Mouse (Mus musculus): ENCODE measurements around the gene Igf1r. TPM values are rescaled to one million over a fixed set of nuclear protein-coding genes. Genes with fewer than 3 reads are reported as not detected.

Igf1r gene
- 10 to 100 TPM; 53.5 to 58.5 TPM for total RNA-seq (2021)

- DNase-seq = peak; percentile 73
Observed at GRCm38 (mm10) chr7:67952777-67953700, at the start of gene Igf1r. Gene Igf1r, plus strand, starts transcription at chr7:67952827.

GRCm38 (mm10) chr7:67906358-67906757 lies 46.3 kb upstream of the Igf1r start:
- DNase-seq = no peak

- peak; percentile 48 for DNase-seq
Observed at GRCm38 (mm10) chr7:67907786-67908400, 44.7 kb upstream of the Igf1r start.

GRCm38 (mm10) chr7:67910528-67910927 lies 42.1 kb upstream of the Igf1r start:
- DNase-seq = peak; percentile 45

GRCm38 (mm10) chr7:67910947-67911346 lies 41.7 kb upstream of the Igf1r start:
- DNase-seq = no peak

- no peak for DNase-seq
Observed at GRCm38 (mm10) chr7:67911841-67912240, 40.8 kb upstream of the Igf1r start.

- no peak for DNase-seq
Observed at GRCm38 (mm10) chr7:67916960-67917359, 35.7 kb upstream of the Igf1r start.

GRCm38 (mm10) chr7:67917753-67918152 lies 34.9 kb upstream of the Igf1r start:
- no peak for DNase-seq

GRCm38 (mm10) chr7:67919467-67919866 lies 33.2 kb upstream of the Igf1r start:
- no peak for DNase-seq

GRCm38 (mm10) chr7:67924215-67924614 lies 28.4 kb upstream of the Igf1r start:
- no peak for DNase-seq

GRCm38 (mm10) chr7:67930132-67930531 lies 22.5 kb upstream of the Igf1r start:
- DNase-seq = no peak

- no peak for DNase-seq
Observed at GRCm38 (mm10) chr7:67936801-67937200, 15.8 kb upstream of the Igf1r start.

- no peak for DNase-seq
Observed at GRCm38 (mm10) chr7:67943805-67944204, 8.8 kb upstream of the Igf1r start.

- no peak for DNase-seq
Observed at GRCm38 (mm10) chr7:67946901-67947300, 5.7 kb upstream of the Igf1r start.

GRCm38 (mm10) chr7:67950346-67950814 lies 2.2 kb upstream of the Igf1r start:
- no peak for DNase-seq

- DNase-seq = peak; percentile 92
Observed at GRCm38 (mm10) chr7:67950815-67951531, 1.7 kb upstream of the Igf1r start.

GRCm38 (mm10) chr7:67951532-67952035 lies 1.0 kb upstream of the Igf1r start:
- peak; percentile 97 for DNase-seq

- DNase-seq = peak; percentile 85
Observed at GRCm38 (mm10) chr7:67952036-67952681, 468 bp upstream of the Igf1r start.

- DNase-seq = no peak
Observed at GRCm38 (mm10) chr7:67953764-67954242, 1.2 kb downstream of the Igf1r start.

GRCm38 (mm10) chr7:67954591-67955185 lies 2.1 kb downstream of the Igf1r start:
- no peak for DNase-seq

- no peak for DNase-seq
Observed at GRCm38 (mm10) chr7:67955276-67955675, 2.6 kb downstream of the Igf1r start.

- DNase-seq = no peak
Observed at GRCm38 (mm10) chr7:67957376-67957775, 4.7 kb downstream of the Igf1r start.

Measured in heart, postnatal 4 days (tissue).